Mouse (Mus musculus) embryonic facial prominence, embryonic 15.5 days (tissue): ENCODE measurements around the gene Fas. TPM values are rescaled to one million over a fixed set of nuclear protein-coding genes. Genes with fewer than 3 reads are reported as not detected.
A peak's percentile ranks its signal among the peaks of the same experiment; 100 is the strongest.

ENCODE experiments used
- ATAC-seq: fragments of 200-750 bp; cut with Nextera tagmentation; 2 replicates; pipeline ENCODE4 v1.8.0; 2017; ENCODE audit warnings: low read depth, moderate TSS enrichment; ENCODE audit not compliant: insufficient number of reproducible peaks, low FRiP score, low TSS enrichment
- H3K27ac ChIP-seq: fragments of 300-500 bp; sonication (generic); replicated peaks from 2 replicates; pipeline ENCODE4 v1.5.1; 2015; ENCODE audit warnings: mild to moderate bottlenecking, inconsistent platforms
- H3K27me3 ChIP-seq: fragments of 300-500 bp; sonication (generic); 2 replicates; pipeline ENCODE4 v1.6.1; 2015; ENCODE audit warnings: inconsistent platforms
- H3K36me3 ChIP-seq: fragments of 300-500 bp; sonication (generic); 2 replicates; pipeline ENCODE4 v1.6.1; 2015; ENCODE audit warnings: mild to moderate bottlenecking, inconsistent platforms
- H3K4me1 ChIP-seq: fragments of 300-500 bp; sonication (generic); 2 replicates; pipeline ENCODE4 v1.6.1; 2015; ENCODE audit warnings: inconsistent platforms
- H3K4me2 ChIP-seq: fragments of 300-500 bp; sonication (generic); replicated peaks from 2 replicates; pipeline ENCODE4 v1.6.1; 2015; ENCODE audit warnings: mild to moderate bottlenecking, inconsistent platforms
- H3K4me3 ChIP-seq: fragments of 300-500 bp; sonication (generic); replicated peaks from 2 replicates; pipeline ENCODE4 v1.5.1; 2015; ENCODE audit warnings: mild to moderate bottlenecking, inconsistent platforms
- H3K9ac ChIP-seq: fragments of 300-500 bp; sonication (generic); 2 replicates; pipeline ENCODE4 v1.6.1; 2015; ENCODE audit warnings: inconsistent platforms
- H3K9me3 ChIP-seq: fragments of 300-500 bp; sonication (generic); replicated peaks from 2 replicates; pipeline ENCODE4 v1.6.1; 2016; ENCODE audit warnings: inconsistent platforms
- WGBS: fragments of 180-500 bp; shearing (Covaris S2); methylation state at CpG from one replicate; pipeline ENCODE4 v1.1.7; 2015; 5-methylcytosine and 5-hydroxymethylcytosine counted together
- polyA plus RNA-seq: library from polyadenylated mRNA; unstranded; fragments of >200 nt; fragmentation: Nextera tagmentation; extraction: Ambion mirVana; gene quantifications from 2 replicates; pipeline ENCODE4 v1.2.1, GENCODE M21; 2015

Gene Fas
- polyA plus RNA-seq, 1 experiment from 2014 or later: 11.6 TPM

GRCm38 (mm10) chr19:34284826-34285225, 5.6 kb upstream of the Fas start:
- H3K4me3 ChIP-seq: no peak overlapping the region
- no peaks in the 10 kb centered on the region for H3K27me3 ChIP-seq
- H3K4me1 ChIP-seq: peaks cover 4% of the 10 kb centered on the region; the same call in 1 of the 2 replicates
- 42% methylated on average over 2 of the region's 2 CpGs for WGBS
- H3K36me3 ChIP-seq: no peaks in the 10 kb centered on the region
- H3K4me2 ChIP-seq: no peak overlapping the region
- no peak overlapping the region for H3K27ac ChIP-seq
- H3K9me3 ChIP-seq: no peaks in the 10 kb centered on the region
- H3K9ac ChIP-seq: no peak overlapping the region
- ATAC-seq: no peak

GRCm38 (mm10) chr19:34287221-34287620, 3.2 kb upstream of the Fas start:
- Histone ChIP-seq H3K36me3 (no peaks in the 10 kb centered on the region), H3K4me2 (no peak overlapping the region), H3K9ac (no peak overlapping the region), H3K4me3 (no peak overlapping the region), H3K27me3 (no peaks in the 10 kb centered on the region), H3K9me3 (no peaks in the 10 kb centered on the region), H3K4me1 (peaks cover 16% of the 10 kb centered on the region; the same call in 1 of the 2 replicates), H3K27ac (no peak overlapping the region)
- no peak for ATAC-seq

- Histone ChIP-seq H3K27me3 (no peaks in the 10 kb centered on the region), H3K27ac (no peak overlapping the region), H3K36me3 (no peaks in the 10 kb centered on the region), H3K4me1 (peaks cover 16% of the 10 kb centered on the region; the same call in 1 of the 2 replicates), H3K4me3 (no peak overlapping the region), H3K9me3 (no peaks in the 10 kb centered on the region), H3K9ac (no peak overlapping the region), H3K4me2 (no peak overlapping the region)
- 70% methylated on average over 13 of the region's 13 CpGs for WGBS
- ATAC-seq: no peak
Measured at GRCm38 (mm10) chr19:34287656-34288415, 2.6 kb upstream of the Fas start.

GRCm38 (mm10) chr19:34288696-34289095, 1.8 kb upstream of the Fas start:
- no peaks in the 10 kb centered on the region for H3K36me3 ChIP-seq
- H3K27ac ChIP-seq: no peak overlapping the region
- H3K27me3 ChIP-seq: no peaks in the 10 kb centered on the region
- H3K4me2 ChIP-seq: no peak overlapping the region
- H3K9me3 ChIP-seq: no peaks in the 10 kb centered on the region
- no peak overlapping the region for H3K4me3 ChIP-seq
- WGBS: 94% methylated on average over 1 of the region's 1 CpGs
- H3K9ac ChIP-seq: no peak overlapping the region
- no peak for ATAC-seq
- H3K4me1 ChIP-seq: peaks cover 16% of the 10 kb centered on the region; the same call in 1 of the 2 replicates

GRCm38 (mm10) chr19:34290872-34291341, 441 bp downstream of the Fas start:
- H3K9me3 ChIP-seq: no peaks in the 10 kb centered on the region
- ATAC-seq: peak; percentile 11; the same call in 1 of the 2 replicates
- H3K9ac ChIP-seq: peak overlapping the region; percentile 35
- peaks cover 13% of the 10 kb centered on the region; the same call in 1 of the 2 replicates for H3K4me1 ChIP-seq
- peak overlapping the region; percentile 52 for H3K4me3 ChIP-seq
- no peaks in the 10 kb centered on the region for H3K27me3 ChIP-seq
- H3K27ac ChIP-seq: no peak overlapping the region
- WGBS: 5% methylated on average over 15 of the region's 15 CpGs
- H3K36me3 ChIP-seq: no peaks in the 10 kb centered on the region
- H3K4me2 ChIP-seq: peak overlapping the region; percentile 85

DNA sequence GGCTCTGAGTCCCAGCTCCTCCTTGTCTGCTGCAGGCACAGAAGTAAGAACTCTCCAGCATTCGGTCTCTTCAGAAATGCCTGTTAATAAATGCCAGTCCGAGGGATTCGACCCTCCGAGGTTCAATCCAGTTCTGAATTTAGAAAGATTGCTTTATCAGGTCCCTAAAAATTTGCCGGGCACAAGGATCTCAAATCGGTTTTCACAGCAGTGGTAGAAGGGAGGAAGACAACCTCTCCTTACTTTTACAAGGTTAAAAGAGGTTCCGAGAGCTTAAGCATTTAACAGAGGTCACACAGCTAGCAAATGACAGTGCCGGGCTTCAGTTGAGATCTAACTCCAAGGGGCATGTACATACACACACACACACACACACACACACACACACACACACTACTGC, 913 bp downstream of the Fas start:
- no peaks in the 10 kb centered on the region for H3K36me3 ChIP-seq
- peaks cover 13% of the 10 kb centered on the region; the same call in 1 of the 2 replicates for H3K4me1 ChIP-seq
- peak overlapping the region; percentile 52 for H3K4me3 ChIP-seq
- no peaks in the 10 kb centered on the region for H3K27me3 ChIP-seq
- ATAC-seq: no peak
- peak overlapping the region; percentile 85 for H3K4me2 ChIP-seq
- WGBS: 43% methylated on average over 8 of the region's 8 CpGs
- H3K27ac ChIP-seq: no peak overlapping the region
- H3K9ac ChIP-seq: no peak overlapping the region
- no peaks in the 10 kb centered on the region for H3K9me3 ChIP-seq

- Histone ChIP-seq H3K4me3 (no peak overlapping the region), H3K27ac (no peak overlapping the region), H3K4me2 (no peak overlapping the region), H3K36me3 (no peaks in the 10 kb centered on the region), H3K9me3 (no peaks in the 10 kb centered on the region), H3K27me3 (no peaks in the 10 kb centered on the region), H3K9ac (no peak overlapping the region), H3K4me1 (peaks cover 13% of the 10 kb centered on the region; the same call in 1 of the 2 replicates)
- 76% methylated on average over 5 of the region's 5 CpGs for whole genome bisulfite sequencing
- no peak for ATAC-seq
Measured at GRCm38 (mm10) chr19:34291956-34292355, 1.5 kb downstream of the Fas start.

- H3K4me2 ChIP-seq: no peak overlapping the region
Measured at GRCm38 (mm10) chr19:34292701-34293100, 2.2 kb downstream of the Fas start.

DNA sequence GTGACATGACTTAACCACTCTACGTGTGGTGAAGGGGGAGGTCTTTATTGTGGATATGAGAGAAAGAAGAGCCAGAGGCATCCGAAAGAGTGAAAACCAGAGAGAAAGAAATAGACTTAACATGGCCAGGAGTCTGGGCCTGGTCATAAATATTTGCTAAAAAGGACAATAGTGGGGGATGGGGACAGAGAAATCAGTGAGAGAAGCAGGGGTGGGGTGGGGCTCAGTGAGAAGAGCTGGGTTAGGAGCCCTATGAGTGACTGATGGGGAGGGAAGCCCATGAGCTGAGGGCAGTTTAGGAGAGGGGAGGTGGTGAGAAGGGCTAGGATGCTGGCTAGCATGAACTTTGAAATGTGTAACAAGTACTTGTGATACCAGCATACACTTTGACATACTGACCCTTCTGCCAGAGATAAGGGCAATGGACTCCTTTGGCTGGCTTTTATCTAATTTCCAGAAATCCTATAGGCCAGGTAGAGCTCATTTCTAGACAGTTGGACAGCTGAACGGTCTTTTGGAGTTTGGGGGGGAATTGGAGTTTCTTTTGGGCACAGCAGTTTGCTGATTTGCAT, 3.0 kb downstream of the Fas start:
- Histone ChIP-seq H3K27ac (no peak overlapping the region), H3K36me3 (no peaks in the 10 kb centered on the region), H3K9me3 (no peaks in the 10 kb centered on the region), H3K4me3 (no peak overlapping the region), H3K27me3 (no peaks in the 10 kb centered on the region), H3K4me1 (peaks cover 13% of the 10 kb centered on the region; the same call in 1 of the 2 replicates), H3K4me2 (no peak overlapping the region), H3K9ac (no peak overlapping the region)
- ATAC-seq: no peak
- WGBS: 84% methylated on average over 3 of the region's 3 CpGs

More at GRCm38 (mm10) chr19:34292701-34293100, 2.2 kb downstream of the Fas start:
- Histone ChIP-seq H3K27me3 (no peaks in the 10 kb centered on the region), H3K4me3 (no peak overlapping the region), H3K9me3 (no peaks in the 10 kb centered on the region), H3K9ac (no peak overlapping the region), H3K27ac (no peak overlapping the region), H3K4me1 (peaks cover 13% of the 10 kb centered on the region; the same call in 1 of the 2 replicates), H3K36me3 (no peaks in the 10 kb centered on the region)
- WGBS: 66% methylated on average over 2 of the region's 2 CpGs
- ATAC-seq: no peak

DNA sequence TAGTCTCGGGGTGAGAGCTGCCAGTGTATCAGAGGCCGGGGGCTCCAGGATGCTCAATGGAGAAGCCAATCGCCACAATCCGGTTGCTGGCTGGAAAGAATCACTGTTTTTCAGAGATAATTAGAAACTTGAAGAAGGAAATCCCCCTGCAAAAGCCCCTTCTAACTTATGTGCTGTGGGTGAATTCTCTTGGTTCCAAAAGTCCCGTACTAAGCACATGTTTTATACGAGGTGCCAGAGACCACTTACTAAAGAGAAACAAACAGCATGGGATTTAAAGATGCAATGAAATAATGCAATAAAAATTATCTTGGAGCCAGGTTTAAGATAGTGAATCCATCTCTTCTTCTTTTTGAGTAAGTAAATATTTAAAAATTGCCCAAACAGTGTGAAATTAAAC, 5.0 kb downstream of the Fas start:
- Histone ChIP-seq H3K27ac (no peak overlapping the region), H3K4me1 (peaks cover 6% of the 10 kb centered on the region; the same call in 1 of the 2 replicates), H3K36me3 (no peaks in the 10 kb centered on the region), H3K27me3 (no peaks in the 10 kb centered on the region), H3K4me3 (no peak overlapping the region), H3K9me3 (no peaks in the 10 kb centered on the region), H3K9ac (no peak overlapping the region), H3K4me2 (no peak overlapping the region)
- WGBS: 58% methylated on average over 6 of the region's 6 CpGs
- ATAC-seq: no peak

DNA sequence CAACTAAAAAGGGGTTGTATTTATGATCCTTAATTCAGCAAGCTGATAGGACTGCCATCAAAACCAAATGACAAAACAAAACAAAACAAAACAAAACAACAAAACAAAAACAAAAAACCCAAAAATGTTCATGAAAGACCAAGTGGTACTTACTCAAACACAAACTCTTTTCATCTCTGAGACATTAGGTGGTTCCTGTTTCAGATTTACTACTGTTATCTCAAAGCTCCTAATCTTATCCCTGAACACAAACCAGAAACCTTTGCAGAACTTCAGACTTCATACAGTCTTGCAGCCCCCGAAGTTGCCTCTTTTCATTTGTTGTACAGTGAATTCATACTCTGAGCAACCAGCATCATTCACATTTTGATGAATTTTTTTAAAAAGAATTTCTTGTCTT, 8.1 kb downstream of the Fas start:
- no peak overlapping the region for H3K4me2 ChIP-seq
- no peaks in the 10 kb centered on the region for H3K9me3 ChIP-seq
- H3K27ac ChIP-seq: no peak overlapping the region
- no peak overlapping the region for H3K4me3 ChIP-seq
- no peak overlapping the region for H3K9ac ChIP-seq
- WGBS: 74% methylated on average over 1 of the region's 1 CpGs
- H3K36me3 ChIP-seq: no peaks in the 10 kb centered on the region
- no peak for ATAC-seq
- no peaks in the 10 kb centered on the region for H3K4me1 ChIP-seq
- no peaks in the 10 kb centered on the region for H3K27me3 ChIP-seq
